Mouse (Mus musculus) CH12.LX (cell line): ENCODE results near the gene Bicc1.

Experiments
- BHLHE40 ChIP-seq: IDR thresholded peaks from 2 replicates; pipeline ENCODE4 v1.6.1; 2011; ENCODE audit warnings: mild to moderate bottlenecking, low read depth, low read length, improper control_type of control experiment
- CHD2 ChIP-seq: IDR thresholded peaks from 2 replicates; pipeline ENCODE4 v1.6.1; 2011; ENCODE audit warnings: low read length, improper control_type of control experiment
- CTCF ChIP-seq, 2 experiments: IDR thresholded peaks in 1 of 2; conservative IDR thresholded peaks in 1 of 2; 2 replicates each; pipeline ENCODE4 v1.5.1; 2011 to 2012; ENCODE audit warnings: low read depth in 2 of 2, low read length in 2 of 2, improper control_type of control experiment in 1 of 2, inconsistent platforms in 1 of 2, mild to moderate bottlenecking in 1 of 2, moderate library complexity in 1 of 2
- E2F4 ChIP-seq: IDR thresholded peaks from 2 replicates; pipeline ENCODE4 v1.6.1; 2011; ENCODE audit warnings: low read depth, low read length, improper control_type of control experiment; ENCODE audit not compliant: insufficient replicate concordance
- EP300 ChIP-seq: IDR thresholded peaks from 2 replicates; pipeline ENCODE4 v1.6.1; 2011; ENCODE audit warnings: low read length, improper control_type of control experiment
- GABPA ChIP-seq: IDR thresholded peaks from 2 replicates; pipeline ENCODE4 v1.6.1; 2012; ENCODE audit warnings: low read depth, low read length, improper control_type of control experiment, inconsistent platforms; ENCODE audit not compliant: insufficient replicate concordance
- HCFC1 ChIP-seq: IDR thresholded peaks from 2 replicates; pipeline ENCODE4 v1.6.1; 2012; ENCODE audit warnings: low read depth, mild to moderate bottlenecking, inconsistent platforms, low read length, improper control_type of control experiment
- MAX ChIP-seq: IDR thresholded peaks from 2 replicates; pipeline ENCODE4 v1.6.1; 2011; ENCODE audit warnings: low read length, improper control_type of control experiment
- MYC ChIP-seq: IDR thresholded peaks from 2 replicates; pipeline ENCODE4 v1.6.1; 2011; ENCODE audit warnings: low read depth, mild to moderate bottlenecking, improper control_type of control experiment, low read length
- PAX5 ChIP-seq: IDR thresholded peaks from 2 replicates; pipeline ENCODE4 v1.6.1; 2012; ENCODE audit warnings: low read length, inconsistent platforms, mixed read lengths
- POLR2A ChIP-seq: IDR thresholded peaks from 2 replicates; pipeline ENCODE4 v1.6.1; 2011; ENCODE audit warnings: low read depth, mild to moderate bottlenecking, improper control_type of control experiment, low read length
- POLR2AphosphoS2 ChIP-seq: IDR thresholded peaks from 2 replicates; pipeline ENCODE4 v1.6.1; 2011; ENCODE audit warnings: low read depth, low read length, improper control_type of control experiment

DNA sequence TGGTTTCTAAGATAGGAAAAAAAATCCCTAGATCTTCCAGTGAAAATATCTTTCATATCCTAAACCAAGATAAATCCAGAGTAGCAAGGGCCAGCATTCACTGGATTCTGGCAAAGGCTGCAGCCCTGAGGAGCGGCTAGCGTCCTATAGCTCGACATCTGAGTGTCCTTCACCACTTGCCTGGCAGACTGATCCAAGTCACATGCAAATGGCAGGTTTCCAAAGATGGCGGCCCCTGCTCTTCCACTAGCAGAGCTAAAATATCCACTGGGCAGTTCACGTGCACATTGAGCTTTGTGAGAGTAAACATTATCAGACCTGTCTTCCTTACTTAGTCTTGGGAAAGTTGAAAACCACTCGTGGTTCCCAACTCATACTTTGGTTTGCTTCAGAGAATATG, 222.1 kb downstream of the Bicc1 start:
- TF ChIP-seq POLR2A (no peak), CTCF (conservative IDR thresholded peaks at IDR 0.05 in 1 of 2, IDR thresholded peaks at IDR 0.05 in 1 of 2; ENCODE audit: low read depth in 2 of 2, low read length in 2 of 2) (no peak), CHD2 (no peak), E2F4 (no peak), MAX (no peak), MYC (no peak), POLR2AphosphoS2 (no peak), PAX5 (no peak), BHLHE40 (no peak), EP300 (no peak), HCFC1 (no peak), GABPA (no peak)
